Mouse (Mus musculus) spleen, adult 18-20 months (tissue): Measurements from ENCODE around the gene Pigu.

ENCODE experiments used
- DNase-seq, 2 experiments: peaks; one replicate each; pipeline ENCODE4 v3.0.0; 2022; ENCODE audit warnings: mixed read lengths in 2 of 2

The Pigu gene

DNA sequence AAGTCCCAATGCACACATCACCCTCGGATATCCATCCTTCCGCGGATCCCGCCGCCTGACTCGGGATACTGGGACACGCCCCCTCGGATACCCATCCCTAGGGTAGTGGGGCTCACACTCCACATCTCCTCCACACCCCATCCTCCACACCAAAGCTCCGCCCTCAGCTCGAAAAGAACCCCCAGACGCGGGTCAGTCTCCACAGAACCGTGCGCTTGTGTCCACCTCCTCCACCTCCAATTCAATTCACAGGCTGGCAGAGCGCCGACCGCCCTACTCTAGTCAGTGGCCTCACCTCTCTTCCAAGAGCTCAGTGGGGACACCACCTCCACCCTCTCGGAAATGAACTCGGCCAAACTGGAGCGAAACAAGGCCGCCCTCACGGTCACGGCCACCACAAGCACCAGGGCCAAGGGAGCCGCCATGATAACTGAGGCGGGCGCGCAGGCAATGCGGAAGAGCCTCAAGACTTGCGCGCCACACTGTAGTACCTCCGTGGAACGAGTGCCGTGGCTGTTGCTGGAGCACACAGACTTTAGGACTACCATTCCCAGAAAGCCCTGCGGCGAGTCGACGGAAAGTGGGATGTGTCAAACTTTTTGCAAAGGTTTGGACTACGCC is at the start of gene Pigu:
Gene Pigu, minus strand, starts transcription at position 460 of the 621 bp plus-strand sequence.
- peak; percentile 84 to 89 for DNase-seq

GRCm38 (mm10) chr2:155404635-155405034 is 47.4 kb upstream of the Pigu start:
- DNase-seq, result no peak

- no peak for DNase-seq
Observed at GRCm38 (mm10) chr2:155401926-155402325, 44.7 kb upstream of the Pigu start.

- DNase-seq, result no peak
Observed at GRCm38 (mm10) chr2:155400276-155400675, 43.0 kb upstream of the Pigu start.

GRCm38 (mm10) chr2:155394586-155394985 is 37.4 kb upstream of the Pigu start:
- no peak for DNase-seq

- no peak for DNase-seq
Observed at GRCm38 (mm10) chr2:155388573-155388972, 31.3 kb upstream of the Pigu start.

- no peak for DNase-seq
Observed at GRCm38 (mm10) chr2:155387052-155387451, 29.8 kb upstream of the Pigu start.

DNA sequence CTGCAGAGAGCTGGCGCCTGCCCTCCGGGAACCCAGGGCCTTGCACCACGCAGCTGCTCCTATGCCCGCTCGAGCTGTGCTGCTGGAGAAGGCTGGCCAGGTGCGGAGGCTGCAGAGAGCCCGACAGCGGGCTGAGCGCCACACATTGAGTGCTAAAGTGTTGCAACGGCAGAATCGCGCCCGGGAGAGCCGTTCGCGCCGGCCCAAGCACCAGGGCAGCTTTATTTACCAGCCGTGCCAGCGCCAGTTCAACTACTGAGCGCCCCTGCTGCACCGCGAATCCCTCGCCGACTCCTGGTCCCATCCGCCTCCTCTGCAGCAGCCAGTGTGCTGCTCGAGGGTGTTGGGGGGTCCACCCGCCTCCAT is 29.3 kb upstream of the Pigu start:
- no peak for DNase-seq

GRCm38 (mm10) chr2:155385731-155386533 is 28.7 kb upstream of the Pigu start:
- no peak for DNase-seq

DNA sequence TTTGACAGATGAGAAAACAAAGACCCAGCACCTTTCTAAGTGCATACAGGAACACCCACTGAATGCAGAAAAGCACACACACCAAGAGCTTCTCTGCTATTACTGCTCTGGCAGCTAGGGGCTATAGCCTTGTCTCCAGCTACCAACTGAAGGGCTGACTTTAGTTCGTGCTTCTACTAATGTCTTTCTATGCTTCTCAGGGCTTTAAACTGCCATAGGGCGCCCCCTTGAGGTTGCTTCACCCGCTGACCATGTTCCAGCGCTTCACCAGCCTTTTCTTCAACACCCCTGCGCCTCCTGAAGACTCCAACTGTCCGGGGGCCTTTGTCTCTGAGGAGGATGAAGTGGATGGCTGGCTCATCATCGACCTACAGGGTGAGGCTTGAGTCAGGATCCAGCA is 27.9 kb upstream of the Pigu start:
- DNase-seq, result peak; percentile 61 to 78

- no peak for DNase-seq
Observed at GRCm38 (mm10) chr2:155382791-155383438, 25.7 kb upstream of the Pigu start.

- DNase-seq, result no peak
Observed at GRCm38 (mm10) chr2:155382332-155382700, 25.1 kb upstream of the Pigu start.

GRCm38 (mm10) chr2:155381643-155382331 is 24.6 kb upstream of the Pigu start:
- peak; percentile 94 to 98 for DNase-seq

DNA sequence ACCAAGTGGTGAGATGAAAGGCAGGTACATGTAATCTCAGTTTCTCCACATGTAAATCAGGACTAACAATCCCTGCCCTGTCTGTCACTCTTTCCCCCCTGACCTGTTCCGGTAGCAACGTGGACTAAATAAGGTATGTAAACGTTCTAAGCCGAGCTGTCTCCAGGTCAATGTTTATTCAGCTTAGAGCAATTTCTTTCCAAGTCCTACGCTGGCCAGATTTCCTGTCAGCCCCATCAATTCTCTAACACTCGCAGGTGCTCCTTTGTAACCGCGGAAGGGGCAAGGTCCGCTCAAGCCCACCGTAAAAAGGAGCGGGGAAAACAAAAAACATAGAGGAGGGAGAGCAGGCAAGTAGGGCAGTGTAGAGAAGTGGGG is 23.8 kb upstream of the Pigu start:
- no peak for DNase-seq

DNA sequence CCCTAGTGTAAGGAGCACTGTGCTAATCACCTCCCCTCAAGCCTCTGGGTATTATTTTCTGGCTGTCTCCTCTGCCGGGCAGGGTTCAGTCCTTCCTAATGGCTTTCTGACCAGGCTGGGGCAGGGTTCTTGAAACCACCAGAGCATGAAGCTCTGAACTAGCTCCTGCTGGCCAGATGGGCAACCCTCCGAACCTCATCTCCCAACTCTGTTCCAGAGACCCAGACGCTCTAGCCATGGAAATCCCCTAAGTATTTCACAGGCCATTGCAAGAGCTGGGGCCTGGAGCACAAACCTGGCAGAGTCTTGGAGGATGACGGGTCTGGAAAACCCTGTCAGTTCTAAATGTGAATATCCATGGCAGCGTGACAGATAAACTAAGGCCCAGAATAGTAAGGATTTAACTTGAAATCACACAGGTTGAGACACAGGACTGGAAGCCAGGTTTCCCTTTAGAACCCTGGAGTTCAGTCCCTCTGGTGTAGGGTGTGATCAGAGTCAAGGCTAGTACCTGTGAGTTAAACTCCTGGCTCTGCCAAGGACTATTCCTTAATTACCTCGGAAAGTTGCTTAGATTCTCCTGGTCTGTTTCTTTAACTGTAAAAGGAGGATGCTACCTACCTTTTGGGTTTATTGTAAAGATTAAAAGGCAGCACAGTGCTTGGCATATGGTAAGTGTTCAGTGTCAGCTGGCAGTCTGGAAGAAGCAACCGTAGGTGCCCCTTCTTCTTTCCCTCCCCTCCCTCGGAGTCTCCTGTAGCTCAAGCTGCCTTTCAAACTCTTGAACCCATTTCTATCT is 23.2 kb upstream of the Pigu start, which contains the start of gene Trp53inp2:
Gene Trp53inp2, plus strand, starts transcription at position 799 of the 799 bp plus-strand sequence.
- no peak for DNase-seq

DNA sequence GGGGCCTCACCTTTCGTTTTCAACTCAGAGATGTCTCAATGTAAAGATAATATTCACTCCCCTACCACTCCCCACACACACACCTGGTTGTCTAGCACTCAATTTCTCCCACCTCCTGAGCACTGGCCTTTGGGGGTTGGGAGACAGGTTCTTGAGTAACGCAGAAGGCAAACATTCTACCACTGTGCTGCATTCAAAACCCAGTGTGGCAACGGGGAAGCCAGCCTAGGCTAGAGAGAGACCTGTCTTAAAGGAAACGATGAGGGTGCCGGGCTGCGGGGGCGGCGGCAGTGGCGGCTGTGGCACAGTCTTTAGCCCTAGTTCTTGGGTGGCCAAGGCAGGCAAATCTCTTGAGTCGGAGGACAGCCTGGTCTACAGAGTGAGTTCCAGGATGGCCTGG is 19.0 kb upstream of the Pigu start:
- no peak for DNase-seq

GRCm38 (mm10) chr2:155374521-155374920 is 17.3 kb upstream of the Pigu start:
- no peak for DNase-seq

DNA sequence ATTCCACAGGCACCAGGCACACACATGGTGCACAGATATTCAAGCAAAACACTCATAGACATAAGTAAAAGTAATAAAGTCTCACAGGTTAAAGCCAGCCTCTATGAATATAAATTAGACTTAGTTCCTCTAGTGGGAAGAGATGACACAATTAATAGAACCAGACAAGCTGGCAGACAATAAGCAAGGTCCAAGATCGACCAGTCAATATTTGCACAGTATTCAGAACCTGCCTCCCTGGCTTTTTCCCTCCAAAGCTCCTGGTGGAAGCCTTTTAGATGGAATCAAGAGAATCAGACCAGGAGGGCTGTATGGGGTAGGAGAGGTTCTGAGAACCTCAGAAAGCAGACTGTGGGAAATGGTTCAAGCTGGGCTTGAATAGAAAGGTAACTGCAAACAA is 16.7 kb upstream of the Pigu start:
- no peak for DNase-seq

- no peak for DNase-seq
Observed at GRCm38 (mm10) chr2:155373302-155373701, 16.1 kb upstream of the Pigu start.

GRCm38 (mm10) chr2:155372451-155372850 is 15.2 kb upstream of the Pigu start:
- DNase-seq, result no peak

GRCm38 (mm10) chr2:155369333-155369883 is 12.2 kb upstream of the Pigu start:
- DNase-seq, result no peak

DNA sequence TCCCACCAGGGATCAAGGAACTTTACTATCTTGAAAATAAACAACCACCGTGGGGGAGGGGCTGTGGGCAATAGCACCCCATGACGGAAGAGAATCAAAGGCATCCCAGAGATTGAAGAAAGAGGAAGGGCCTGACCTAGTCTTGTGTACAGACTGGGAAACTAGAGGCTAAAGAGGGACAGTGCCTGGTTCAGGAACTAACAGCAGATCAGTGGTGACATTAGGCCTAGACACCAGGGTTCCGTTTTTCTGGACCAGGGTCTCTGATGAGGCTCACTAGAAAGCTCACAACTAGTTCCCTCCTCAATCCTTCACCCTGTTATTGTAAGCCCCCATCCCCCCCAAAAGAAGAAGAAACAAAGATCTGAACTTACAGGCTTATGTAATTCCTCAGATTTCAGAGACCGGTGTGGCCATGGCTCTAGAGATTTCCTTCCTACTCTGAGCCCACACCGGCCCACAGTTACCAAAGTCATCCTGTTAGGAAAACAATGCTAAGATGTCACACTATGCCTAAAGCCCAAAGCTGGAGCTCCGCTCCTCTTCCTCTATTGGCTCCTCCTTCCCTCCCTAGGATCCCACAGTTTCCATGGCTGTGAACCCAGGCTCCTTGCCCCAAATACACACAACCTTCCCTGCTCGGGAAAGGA is 10.5 kb upstream of the Pigu start:
- DNase-seq, result no peak
